Mouse (Mus musculus): ENCODE data around the gene Creb3l1.

The Creb3l1 gene

GRCm38 (mm10) chr2:91996006-91996405 lies 28.3 kb downstream of the Creb3l1 start:
- no peak for DNase-seq

- no peak for DNase-seq
Measured at GRCm38 (mm10) chr2:91993409-91993808, 30.9 kb downstream of the Creb3l1 start.

- no peak for DNase-seq
Measured at GRCm38 (mm10) chr2:91989750-91990149, 34.6 kb downstream of the Creb3l1 start.

- DNase-seq, result peak; percentile 95
Measured at GRCm38 (mm10) chr2:91987542-91987941, 36.8 kb downstream of the Creb3l1 start.

GRCm38 (mm10) chr2:91986071-91986470 lies 38.2 kb downstream of the Creb3l1 start:
- DNase-seq, result no peak

GRCm38 (mm10) chr2:91984906-91985525 lies 39.3 kb downstream of the Creb3l1 start:
- DNase-seq, result no peak

DNA sequence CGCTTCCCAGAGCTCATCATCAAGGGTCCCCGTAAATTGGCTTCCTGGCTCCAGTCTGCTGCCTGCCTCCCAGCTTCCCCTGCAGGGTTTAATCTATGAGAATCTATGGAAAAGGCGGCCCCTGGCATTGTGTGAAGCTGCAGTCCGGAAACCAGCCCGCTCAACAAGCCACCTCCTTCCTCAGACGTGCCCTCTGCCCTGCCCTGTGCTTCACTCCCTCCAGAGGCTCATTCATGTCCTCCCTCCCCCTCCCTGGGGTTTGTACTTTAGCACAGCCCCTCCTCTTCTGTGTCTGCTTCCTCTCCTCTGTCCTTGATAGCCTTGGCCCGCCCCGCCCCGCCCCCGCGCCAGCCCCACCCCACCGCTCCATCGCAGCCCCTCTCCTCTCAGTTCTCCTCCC lies 39.9 kb downstream of the Creb3l1 start:
- DNase-seq, result no peak

GRCm38 (mm10) chr2:91980830-91981229 lies 43.5 kb downstream of the Creb3l1 start:
- no peak for DNase-seq

- DNase-seq, result no peak
Measured at GRCm38 (mm10) chr2:91980245-91980644, 44.1 kb downstream of the Creb3l1 start.

- DNase-seq, result no peak
Measured at GRCm38 (mm10) chr2:91978547-91978946, 45.8 kb downstream of the Creb3l1 start.

GRCm38 (mm10) chr2:91977960-91978359 lies 46.3 kb downstream of the Creb3l1 start:
- no peak for DNase-seq

GRCm38 (mm10) chr2:91975581-91976541 lies 48.4 kb downstream of the Creb3l1 start, which contains the start of gene Dgkz:
Gene Dgkz, minus strand, starts transcription at chr2:91975864.
- no peak for DNase-seq

DNA sequence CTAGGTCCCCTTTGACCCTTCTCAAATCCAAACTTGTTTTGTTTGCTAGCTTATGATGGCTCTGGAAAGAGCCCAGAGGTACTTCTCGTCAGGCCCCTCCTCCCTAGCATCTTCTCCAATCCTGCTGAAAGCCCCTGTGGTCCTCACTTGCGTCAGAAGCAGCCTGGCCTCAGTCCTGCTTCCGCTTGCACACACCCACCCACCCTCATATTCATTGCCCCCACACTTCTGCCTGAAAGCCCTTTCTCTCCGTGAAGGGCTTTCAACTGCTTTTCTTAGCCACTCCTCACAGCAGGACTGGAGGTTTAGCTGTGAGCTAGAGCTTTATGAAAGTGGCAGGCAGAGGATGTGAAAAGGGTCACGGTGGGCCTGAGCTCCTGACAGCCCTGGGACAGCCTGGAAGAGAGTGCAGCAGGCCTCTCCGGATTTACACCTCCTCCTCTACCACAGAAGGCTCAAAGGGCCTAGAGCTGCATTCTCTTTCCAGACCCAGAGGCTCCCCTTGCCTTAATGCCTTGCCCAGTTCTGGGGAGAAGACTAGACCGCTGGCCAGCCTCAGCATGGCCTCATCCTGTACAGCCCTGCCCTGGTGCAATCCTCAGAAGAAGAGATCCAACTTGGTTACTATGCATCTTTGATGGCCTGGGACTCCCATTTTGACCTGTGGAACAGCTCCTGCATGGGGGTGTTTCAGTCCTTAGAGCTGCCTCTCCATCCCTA lies 50.7 kb downstream of the Creb3l1 start:
- no peak for DNase-seq

DNA sequence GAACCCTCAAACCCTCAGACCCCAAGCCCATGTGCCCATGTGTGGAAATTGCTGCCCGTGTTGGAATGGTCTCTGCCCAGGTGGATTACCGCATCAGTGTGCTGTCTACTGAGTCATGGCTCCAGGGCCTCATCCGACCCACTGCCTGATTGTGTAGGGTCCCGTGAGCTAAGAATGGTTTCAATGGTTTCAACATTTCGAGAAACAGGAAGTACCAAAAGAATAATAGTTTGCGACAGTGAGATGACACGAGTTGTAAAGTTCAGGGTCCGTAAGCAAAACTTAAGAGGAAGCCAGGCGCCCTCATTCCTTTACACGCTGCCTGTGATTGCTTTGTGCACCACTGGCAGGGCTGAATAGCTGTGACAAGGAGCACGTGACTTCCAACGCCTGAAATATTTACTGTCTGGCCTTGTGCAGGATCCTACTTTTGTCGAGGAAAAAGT lies 52.2 kb downstream of the Creb3l1 start:
- DNase-seq, result no peak

DNA sequence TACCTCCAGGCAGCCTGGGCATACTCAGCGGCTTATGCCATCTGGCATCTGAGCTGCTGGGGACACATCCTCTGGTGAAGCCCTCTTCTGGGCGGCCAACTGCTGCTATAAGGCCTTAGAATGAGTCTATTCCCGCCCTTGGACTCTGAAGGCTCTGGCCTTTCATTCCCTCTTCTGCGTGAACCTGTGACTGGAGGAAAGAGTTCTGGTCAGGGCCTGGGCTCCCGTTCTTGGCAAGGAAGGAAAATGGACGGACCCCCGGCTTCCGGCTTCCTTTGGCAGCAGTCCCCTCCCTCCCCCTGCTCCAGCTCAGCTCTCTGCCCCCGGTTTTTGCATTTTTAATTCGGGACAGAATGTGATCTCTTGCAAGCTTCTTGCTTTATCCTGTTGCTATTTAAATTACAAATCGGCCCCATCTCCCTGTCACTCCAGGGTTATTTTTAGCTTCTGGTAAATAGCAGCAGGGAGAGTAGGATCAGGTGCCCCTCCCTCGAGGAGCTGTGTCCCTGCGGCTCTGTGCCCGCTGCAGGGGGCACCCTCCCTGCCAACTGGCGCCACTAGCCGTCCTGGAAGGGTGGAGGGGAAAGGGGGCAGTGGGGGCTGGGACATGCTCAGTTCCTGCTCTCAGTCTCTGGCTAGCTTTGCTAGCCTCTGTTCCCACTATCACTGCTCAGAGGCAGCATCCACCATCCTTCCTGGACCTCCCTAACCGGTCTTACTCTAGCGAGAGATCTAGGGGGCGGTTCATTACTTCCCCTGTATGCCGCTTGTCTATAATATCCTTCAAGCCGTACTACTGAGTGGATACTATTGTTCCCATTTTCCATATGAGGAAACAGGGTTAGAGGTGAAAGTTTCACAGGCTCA lies 52.8 kb downstream of the Creb3l1 start:
- peak; percentile 45 for DNase-seq

- no peak for DNase-seq
Measured at GRCm38 (mm10) chr2:91967962-91968361, 56.3 kb downstream of the Creb3l1 start.

DNA sequence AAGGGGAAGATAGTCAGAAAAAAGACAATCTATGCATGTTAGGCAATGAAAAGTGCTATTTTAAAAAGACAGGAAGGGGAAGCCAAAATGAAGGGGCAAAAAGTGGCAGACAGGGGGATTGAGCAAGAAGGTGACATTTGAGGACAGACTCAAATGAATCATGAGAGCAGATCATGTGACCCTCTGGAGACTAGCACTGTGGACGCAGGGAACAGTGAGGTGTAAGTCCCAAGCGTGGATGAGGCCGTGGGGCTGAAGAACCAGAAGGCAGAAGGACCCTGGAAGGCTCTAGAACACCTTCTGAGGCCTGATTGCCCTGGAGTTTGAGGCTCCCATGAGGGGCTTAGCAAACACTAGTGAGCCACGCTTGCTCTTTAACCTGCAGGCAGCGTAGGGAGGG lies 57.9 kb downstream of the Creb3l1 start:
- no peak for DNase-seq

DNA sequence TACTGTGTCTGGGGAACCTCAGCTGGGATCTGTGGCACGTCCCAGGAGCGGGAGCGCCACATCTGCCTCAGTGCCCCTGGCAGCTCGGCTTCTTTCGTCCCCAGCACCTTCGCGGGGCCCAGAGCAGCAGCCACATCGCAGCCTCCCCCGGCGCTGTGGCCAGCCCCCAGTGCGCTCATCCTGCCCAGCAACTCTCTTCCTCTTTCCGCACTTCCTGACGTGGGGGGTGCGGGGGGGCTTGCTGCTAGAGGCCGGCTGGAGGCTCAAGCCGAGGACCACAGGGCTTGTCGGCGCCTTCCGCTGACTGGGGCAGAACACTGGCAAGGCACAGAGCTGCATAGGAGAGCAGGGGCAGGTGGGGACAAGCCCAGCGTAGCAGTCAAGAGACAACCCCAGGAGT lies 58.9 kb downstream of the Creb3l1 start:
- DNase-seq, result peak; percentile 56

- no peak for DNase-seq
Measured at GRCm38 (mm10) chr2:91964610-91965204, 59.6 kb downstream of the Creb3l1 start.

- peak; percentile 94 for DNase-seq
Measured at GRCm38 (mm10) chr2:91963443-91963932, 60.8 kb downstream of the Creb3l1 start.

- DNase-seq, result no peak
Measured at GRCm38 (mm10) chr2:91962864-91963401, 61.4 kb downstream of the Creb3l1 start.

Data from right cerebral cortex, postnatal 14 days (tissue).